Mouse (Mus musculus): ENCODE results near the gene Cyp1a2.

The Cyp1a2 gene

GRCm38 (mm10) chr9:57671500-57671899 is 12.0 kb downstream of the Cyp1a2 start:
- DNase-seq (ENCODE audit: low read depth, low spot score) = no peak

GRCm38 (mm10) chr9:57671037-57671436 is 12.5 kb downstream of the Cyp1a2 start:
- no peak for DNase-seq (ENCODE audit: low read depth, low spot score)

- DNase-seq (ENCODE audit: low read depth, low spot score) = no peak
These were observed 13.9 kb downstream of the Cyp1a2 start for GRCm38 (mm10) chr9:57669566-57669965.

- DNase-seq (ENCODE audit: low read depth, low spot score) = no peak
These were observed 15.2 kb downstream of the Cyp1a2 start for GRCm38 (mm10) chr9:57668277-57668676.

GRCm38 (mm10) chr9:57667817-57668216 is 15.7 kb downstream of the Cyp1a2 start:
- no peak for DNase-seq (ENCODE audit: low read depth, low spot score)

- DNase-seq (ENCODE audit: low read depth, low spot score) = no peak
These were observed 16.4 kb downstream of the Cyp1a2 start for GRCm38 (mm10) chr9:57667136-57667535.

- DNase-seq (ENCODE audit: low read depth, low spot score) = no peak
These were observed 17.0 kb downstream of the Cyp1a2 start for GRCm38 (mm10) chr9:57666536-57666935.

- no peak for DNase-seq (ENCODE audit: low read depth, low spot score)
These were observed 18.9 kb downstream of the Cyp1a2 start for GRCm38 (mm10) chr9:57664616-57665015.

GRCm38 (mm10) chr9:57661552-57661951 is 22.0 kb downstream of the Cyp1a2 start:
- no peak for DNase-seq (ENCODE audit: low read depth, low spot score)

GRCm38 (mm10) chr9:57660501-57660900 is 23.0 kb downstream of the Cyp1a2 start:
- DNase-seq (ENCODE audit: low read depth, low spot score) = no peak

- DNase-seq (ENCODE audit: low read depth, low spot score) = no peak
These were observed 23.7 kb downstream of the Cyp1a2 start for GRCm38 (mm10) chr9:57659774-57660173.

- DNase-seq (ENCODE audit: low read depth, low spot score) = no peak
These were observed 24.5 kb downstream of the Cyp1a2 start for GRCm38 (mm10) chr9:57658970-57659369.

- DNase-seq (ENCODE audit: low read depth, low spot score) = no peak
These were observed 25.7 kb downstream of the Cyp1a2 start for GRCm38 (mm10) chr9:57657843-57658242.

GRCm38 (mm10) chr9:57656631-57657350 is 26.7 kb downstream of the Cyp1a2 start:
- no peak for DNase-seq (ENCODE audit: low read depth, low spot score)

- DNase-seq (ENCODE audit: low read depth, low spot score) = peak; percentile 74
These were observed 27.8 kb downstream of the Cyp1a2 start for GRCm38 (mm10) chr9:57655749-57656148.

- no peak for DNase-seq (ENCODE audit: low read depth, low spot score)
These were observed 28.5 kb downstream of the Cyp1a2 start for GRCm38 (mm10) chr9:57654966-57655365.

GRCm38 (mm10) chr9:57653283-57653682 is 30.2 kb downstream of the Cyp1a2 start, which contains the start of gene Csk:
Gene Csk, minus strand, starts transcription at chr9:57653631.
- DNase-seq (ENCODE audit: low read depth, low spot score) = no peak

GRCm38 (mm10) chr9:57652855-57653254 is 30.6 kb downstream of the Cyp1a2 start:
- no peak for DNase-seq (ENCODE audit: low read depth, low spot score)

- no peak for DNase-seq (ENCODE audit: low read depth, low spot score)
These were observed 31.2 kb downstream of the Cyp1a2 start for GRCm38 (mm10) chr9:57652351-57652750.

- DNase-seq (ENCODE audit: low read depth, low spot score) = no peak
These were observed 32.7 kb downstream of the Cyp1a2 start for GRCm38 (mm10) chr9:57650786-57651311.

- DNase-seq (ENCODE audit: low read depth, low spot score) = no peak
These were observed 33.2 kb downstream of the Cyp1a2 start for GRCm38 (mm10) chr9:57650130-57650785.

- DNase-seq (ENCODE audit: low read depth, low spot score) = no peak
These were observed 36.0 kb downstream of the Cyp1a2 start for GRCm38 (mm10) chr9:57647286-57648108.
